Mouse (Mus musculus): ENCODE results near the gene Hp. TPM values are rescaled to one million over a fixed set of nuclear protein-coding genes. Genes with fewer than 3 reads are reported as not detected.
A peak's percentile ranks its signal among the peaks of the same experiment; 100 is the strongest.

Hp gene
- polyA plus RNA-seq, 1 experiment: 53.6 TPM

DNA sequence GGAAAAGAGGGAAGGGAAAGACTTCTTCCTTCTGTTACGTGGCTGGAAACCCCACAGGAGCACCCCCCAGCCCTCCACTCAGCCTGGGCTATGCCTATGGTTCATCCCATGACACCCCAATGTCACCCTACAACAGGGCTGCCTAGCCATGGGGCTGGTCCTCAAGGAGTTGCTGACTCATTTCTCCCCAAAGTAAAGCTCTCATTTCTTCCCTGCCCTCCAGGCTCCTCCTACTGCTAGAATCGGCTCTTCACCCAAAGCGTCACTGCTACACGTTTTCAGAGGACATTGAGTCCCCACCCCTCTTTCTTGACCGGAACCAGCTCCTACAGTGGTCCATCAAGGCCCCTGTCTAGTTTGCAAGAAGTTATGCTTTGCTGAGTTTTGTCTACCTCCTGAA is 36.8 kb downstream of the Hp start:
- Histone ChIP-seq H3K4me1 (replicated peaks; ENCODE audit: control insufficient read depth, insufficient read depth, low read length) (peaks cover 3% of the 10 kb centered on the region; the same call in 1 of the 2 replicates), H3K27ac (ENCODE audit: control insufficient read depth, insufficient read depth, low read length) (no peak overlapping the region), H3K36me3 (ENCODE audit: control insufficient read depth, insufficient read depth, low read length) (0 out of 2 replicates have a peak, but pooled peaks cover 4% of the 10 kb centered on the region), H3K4me3 (ENCODE audit: control insufficient read depth, insufficient read depth, low read length) (no peak overlapping the region), H3K27me3 (ENCODE audit: control insufficient read depth, insufficient read depth, low read length) (no peaks in the 10 kb centered on the region)
- WGBS: 83% methylated on average over 5 of the region's 5 CpGs
- no peak for TF ChIP-seq POLR2A (IDR thresholded peaks at IDR 0.05; ENCODE audit: control insufficient read depth, extremely low read depth, insufficient read depth, low read length, poor library complexity)
- no peak for TF ChIP-seq CTCF (IDR thresholded peaks at IDR 0.05; ENCODE audit: borderline replicate concordance, control insufficient read depth, extremely low read depth, insufficient read depth, low read length, poor library complexity)
- DNase-seq: no peak

DNA sequence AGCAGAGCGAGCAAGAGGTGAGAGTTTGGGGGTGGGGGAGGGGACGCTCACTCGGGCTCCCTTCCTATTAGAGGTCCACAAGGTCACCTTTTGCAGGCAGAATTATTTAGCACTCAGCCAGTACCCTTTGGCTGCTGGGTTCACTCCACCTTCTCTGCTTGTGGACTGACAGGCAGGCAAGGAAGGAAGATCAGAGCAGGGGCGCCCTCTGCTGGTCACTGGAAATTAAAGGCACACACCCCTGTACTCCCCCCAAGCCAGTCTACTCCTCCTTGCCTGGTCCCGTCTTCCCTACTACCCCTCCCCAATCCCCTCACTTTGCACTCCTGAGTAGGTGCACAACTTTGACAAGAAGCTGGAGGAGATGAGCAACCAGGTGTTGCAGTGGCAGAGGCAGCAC is 42.3 kb downstream of the Hp start:
- WGBS: 20% methylated on average over 5 of the region's 5 CpGs
- TF ChIP-seq CTCF (IDR thresholded peaks at IDR 0.05; ENCODE audit: borderline replicate concordance, control insufficient read depth, extremely low read depth, insufficient read depth, low read length, poor library complexity) (peak; percentile 73; the same call in 1 of the 2 replicates), POLR2A (IDR thresholded peaks at IDR 0.05; ENCODE audit: control insufficient read depth, extremely low read depth, insufficient read depth, low read length, poor library complexity) (no peak)
- Histone ChIP-seq H3K27ac (ENCODE audit: control insufficient read depth, insufficient read depth, low read length) (no peak overlapping the region), H3K27me3 (ENCODE audit: control insufficient read depth, insufficient read depth, low read length) (no peaks in the 10 kb centered on the region), H3K36me3 (ENCODE audit: control insufficient read depth, insufficient read depth, low read length) (no peaks in the 10 kb centered on the region), H3K4me3 (ENCODE audit: control insufficient read depth, insufficient read depth, low read length) (no peak overlapping the region), H3K4me1 (replicated peaks; ENCODE audit: control insufficient read depth, insufficient read depth, low read length) (no peaks in the 10 kb centered on the region)
- peak; percentile 70 for DNase-seq

GRCm38 (mm10) chr8:109535140-109535990 is 43.6 kb downstream of the Hp start:
- DNase-seq: peak; percentile 57
- WGBS: 91% methylated on average over 19 of the region's 19 CpGs
- H3K27ac ChIP-seq (ENCODE audit: control insufficient read depth, insufficient read depth, low read length): no peak overlapping the region
- H3K4me1 ChIP-seq (replicated peaks; ENCODE audit: control insufficient read depth, insufficient read depth, low read length): no peaks in the 10 kb centered on the region
- H3K27me3 ChIP-seq (ENCODE audit: control insufficient read depth, insufficient read depth, low read length): no peaks in the 10 kb centered on the region
- H3K4me3 ChIP-seq (ENCODE audit: control insufficient read depth, insufficient read depth, low read length): no peak overlapping the region
- H3K36me3 ChIP-seq (ENCODE audit: control insufficient read depth, insufficient read depth, low read length): no peaks in the 10 kb centered on the region
- TF ChIP-seq CTCF (IDR thresholded peaks at IDR 0.05; ENCODE audit: borderline replicate concordance, control insufficient read depth, extremely low read depth, insufficient read depth, low read length, poor library complexity) (no peak), POLR2A (IDR thresholded peaks at IDR 0.05; ENCODE audit: control insufficient read depth, extremely low read depth, insufficient read depth, low read length, poor library complexity) (no peak)

Other genes starting within 250 kb of the Hp start
- not detected in 2 replicates for gene Pmfbp1, start 85.1 kb downstream of the Hp start, polyA plus RNA-seq (2012; rRNA removed)
- 36.7 and 41.7 TPM in 2 replicates for gene Dhx38, start 13.3 kb downstream of the Hp start, polyA plus RNA-seq (2012; rRNA removed)
- 8.0 and 9.0 TPM in 2 replicates for gene Txnl4b, start 13.3 kb downstream of the Hp start, polyA plus RNA-seq (2012; rRNA removed)
- gene Dhodh, start 29.5 kb upstream of the Hp start, polyA plus RNA-seq (2012; rRNA removed): 34.7 and 35.0 TPM in 2 replicates
- 0.34 and 0.37 TPM in 2 replicates for gene Pkd1l3, start 35.3 kb upstream of the Hp start, polyA plus RNA-seq (2012; rRNA removed)
- 60.3 and 67.8 TPM in 2 replicates for gene Ist1, start 114.1 kb upstream of the Hp start, polyA plus RNA-seq (2012; rRNA removed)
- gene Zfp821, start 126.4 kb upstream of the Hp start, polyA plus RNA-seq (2012; rRNA removed): 11.4 and 13.7 TPM in 2 replicates
- gene Atxn1l, start 158.6 kb upstream of the Hp start, polyA plus RNA-seq (2012; rRNA removed): 20.3 and 23.9 TPM in 2 replicates
- 40.3 and 42.2 TPM in 2 replicates for gene Ap1g1, start 199.4 kb upstream of the Hp start, polyA plus RNA-seq (2012; rRNA removed)